In the genomic region with DNA sequence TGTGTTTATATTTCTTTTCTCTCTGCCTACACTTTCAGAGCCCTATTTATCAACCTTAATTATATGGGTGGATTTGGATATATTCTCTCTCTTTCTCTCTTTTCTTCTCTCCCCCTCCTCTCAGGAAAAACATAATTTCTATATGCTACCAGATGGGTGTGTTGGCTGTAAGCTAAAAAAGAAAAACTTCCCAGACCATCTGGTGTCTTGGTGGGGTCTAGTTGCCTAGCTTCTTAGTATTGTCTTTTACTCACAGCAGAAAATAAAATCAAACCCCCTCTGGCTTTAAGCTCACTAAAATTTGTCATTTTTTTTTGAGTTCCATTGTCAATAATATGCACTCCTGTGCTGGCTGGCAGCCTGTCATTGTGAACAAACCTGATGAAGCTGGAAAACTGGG, we compare ENCODE assay signal across 17 mouse cellular contexts.
"Had no signal": no experiment of that assay in that cellular context is flagged by ENCODE, and none has a peak within 500 bp of the region (broad histone marks: within the 10 kb centered on the region; RNA-seq: fewer than 3 reads in every experiment).

No protein-coding gene starts in this region.

- H3K4me1 ChIP-seq: midbrain, embryonic 12.5 days; neural tube, embryonic 13.5 days; neural tube, embryonic 15.5 days had no signal

- H3K36me3 ChIP-seq: midbrain, embryonic 10.5 days; midbrain, embryonic 12.5 days; neural tube, embryonic 13.5 days; neural tube, embryonic 15.5 days had no signal

- H3K9ac ChIP-seq: lung, embryonic 14.5 days; midbrain, embryonic 12.5 days; neural tube, embryonic 13.5 days; neural tube, embryonic 15.5 days had no signal

- ATAC-seq: midbrain, embryonic 16.5 days had no signal

- DNase-seq: lung, adult 18-20 months; lung, embryonic 14.5 days; lung, postnatal 10 days; lung, postnatal 4 days; midbrain, embryonic 14.5 days; retina, postnatal 1 day; right cerebral cortex, postnatal 4 days; spleen, adult 18-20 months; thymus, adult 2 months; thymus, postnatal 25 days; thymus, postnatal 4 days had no signal

- H3K27me3 ChIP-seq: midbrain, embryonic 12.5 days; neural tube, embryonic 13.5 days; neural tube, embryonic 15.5 days had no signal

- H3K27ac ChIP-seq: midbrain, embryonic 10.5 days; midbrain, embryonic 12.5 days; neural tube, embryonic 13.5 days; neural tube, embryonic 15.5 days had no signal

- H3K4me2 ChIP-seq: lung, embryonic 14.5 days; midbrain, embryonic 12.5 days; neural tube, embryonic 13.5 days; neural tube, embryonic 15.5 days had no signal

- H3K9me3 ChIP-seq: midbrain, embryonic 10.5 days; midbrain, embryonic 12.5 days; neural tube, embryonic 13.5 days; neural tube, embryonic 15.5 days had no signal

- H3K4me3 ChIP-seq: midbrain, embryonic 10.5 days; midbrain, embryonic 12.5 days; myocyte; neural tube, embryonic 13.5 days; neural tube, embryonic 15.5 days had no signal
